Mouse (Mus musculus): ENCODE measurements around the gene Slc10a4. TPM values are rescaled to one million over a fixed set of nuclear protein-coding genes. Genes with fewer than 3 reads are reported as not detected.

The Slc10a4 gene
- polyA plus RNA-seq (2015; fragmentation: Nextera tagmentation; extraction: Ambion mirVana): 29.3 and 36.2 TPM in 2 replicates

GRCm38 (mm10) chr5:73006784-73007581, at the start of gene Slc10a4:
TSS of gene Slc10a4 (plus strand) at chr5:73006883.
- peak within 1 kb of the TSS; percentile 35 for H3K9ac ChIP-seq
- peaks cover 5% of the 10 kb centered on the region; the same call in 1 of the 2 replicates for H3K27me3 ChIP-seq
- H3K4me2 ChIP-seq: peak within 1 kb of the TSS; percentile 65
- H3K9me3 ChIP-seq: no peaks in the 10 kb centered on the region
- ATAC-seq (ENCODE audit: low FRiP score, low read depth): peak; percentile 82
- peak within 1 kb of the TSS; percentile 48 for H3K4me3 ChIP-seq
- H3K27ac ChIP-seq (replicated peaks): no peak within 1 kb of the TSS
- peaks cover 8% of the 10 kb centered on the region; the same call in 1 of the 2 replicates for H3K4me1 ChIP-seq (replicated peaks)
- H3K36me3 ChIP-seq: no peaks in the 10 kb centered on the region
- WGBS: 5% methylated on average over 65 of the region's 65 CpGs

DNA sequence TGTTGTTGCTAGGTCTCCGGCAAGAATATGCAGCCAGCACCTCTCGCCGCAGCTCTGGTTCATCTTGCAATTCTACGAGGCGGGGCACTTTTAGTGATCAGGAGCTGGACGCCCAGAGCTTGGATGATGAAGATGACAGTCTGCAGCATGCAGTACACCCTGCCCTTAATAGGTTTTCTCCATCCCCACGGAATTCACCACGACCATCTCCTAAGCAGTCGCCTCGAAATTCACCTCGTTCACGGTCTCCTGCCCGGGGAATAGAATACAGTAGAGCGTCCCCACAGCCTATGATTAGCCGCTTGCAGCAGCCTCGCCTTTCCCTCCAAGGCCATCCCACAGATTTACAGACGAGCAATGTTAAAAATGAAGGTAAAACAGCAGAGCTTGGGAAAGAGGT, 49.4 kb upstream of the Slc10a4 start:
- H3K27ac ChIP-seq (replicated peaks): no peak overlapping the region
- WGBS: 85% methylated on average over 17 of the region's 17 CpGs
- no peak overlapping the region for H3K9ac ChIP-seq
- no peak overlapping the region for H3K4me3 ChIP-seq
- H3K36me3 ChIP-seq: peaks cover 12% of the 10 kb centered on the region
- H3K4me1 ChIP-seq (replicated peaks): no peaks in the 10 kb centered on the region
- no peaks in the 10 kb centered on the region for H3K27me3 ChIP-seq
- no peak for ATAC-seq (ENCODE audit: low FRiP score, low read depth)
- H3K9me3 ChIP-seq: no peaks in the 10 kb centered on the region
- H3K4me2 ChIP-seq: no peak overlapping the region

GRCm38 (mm10) chr5:72960096-72960495, 46.6 kb upstream of the Slc10a4 start:
- Histone ChIP-seq H3K27me3 (no peaks in the 10 kb centered on the region), H3K4me2 (no peak overlapping the region), H3K27ac (replicated peaks) (no peak overlapping the region), H3K9me3 (no peaks in the 10 kb centered on the region), H3K4me1 (replicated peaks) (no peaks in the 10 kb centered on the region), H3K9ac (no peak overlapping the region), H3K36me3 (peaks cover 15% of the 10 kb centered on the region), H3K4me3 (no peak overlapping the region)
- ATAC-seq (ENCODE audit: low FRiP score, low read depth): no peak
- WGBS: 83% methylated on average over 6 of the region's 6 CpGs

- H3K4me1 ChIP-seq (replicated peaks): no peaks in the 10 kb centered on the region
- H3K9ac ChIP-seq: no peak overlapping the region
- no peak overlapping the region for H3K4me2 ChIP-seq
- H3K27ac ChIP-seq (replicated peaks): no peak overlapping the region
- H3K27me3 ChIP-seq: no peaks in the 10 kb centered on the region
- H3K4me3 ChIP-seq: no peak overlapping the region
- H3K9me3 ChIP-seq: no peaks in the 10 kb centered on the region
- H3K36me3 ChIP-seq: peaks cover 12% of the 10 kb centered on the region
- WGBS: 89% methylated on average over 3 of the region's 3 CpGs
- ATAC-seq (ENCODE audit: low FRiP score, low read depth): no peak
Observed at GRCm38 (mm10) chr5:72965706-72966105, 41.0 kb upstream of the Slc10a4 start.

DNA sequence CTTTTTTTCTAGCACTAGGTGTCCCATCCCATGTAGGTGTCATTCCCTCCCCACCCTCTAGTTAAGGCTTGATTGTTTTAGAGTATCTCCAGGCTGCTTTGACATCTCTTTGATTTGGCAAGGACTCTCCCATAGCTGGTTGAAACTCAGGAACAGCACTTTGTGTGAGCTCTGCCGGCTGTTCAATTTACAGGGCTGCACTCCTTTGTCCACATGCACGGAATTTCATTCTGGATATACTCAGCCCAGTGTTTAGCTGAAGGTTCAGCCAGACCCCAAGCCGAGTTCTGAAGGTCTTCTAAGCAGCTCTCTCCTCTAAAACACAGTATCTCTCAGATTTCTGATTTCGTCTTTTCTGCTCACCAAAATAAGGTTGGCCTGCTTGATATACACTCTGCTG, 34.2 kb upstream of the Slc10a4 start:
- no peak for ATAC-seq (ENCODE audit: low FRiP score, low read depth)
- Histone ChIP-seq H3K4me2 (no peak overlapping the region), H3K27ac (replicated peaks) (no peak overlapping the region), H3K4me3 (no peak overlapping the region), H3K27me3 (no peaks in the 10 kb centered on the region), H3K4me1 (replicated peaks) (no peaks in the 10 kb centered on the region), H3K9me3 (no peaks in the 10 kb centered on the region), H3K36me3 (peaks cover 40% of the 10 kb centered on the region), H3K9ac (no peak overlapping the region)
- WGBS: 78% methylated on average over 4 of the region's 4 CpGs

- no peak overlapping the region for H3K27ac ChIP-seq (replicated peaks)
- WGBS: 73% methylated on average over 5 of the region's 5 CpGs
- no peaks in the 10 kb centered on the region for H3K4me1 ChIP-seq (replicated peaks)
- H3K9me3 ChIP-seq: no peaks in the 10 kb centered on the region
- H3K4me2 ChIP-seq: no peak overlapping the region
- H3K4me3 ChIP-seq: no peak overlapping the region
- peaks cover 40% of the 10 kb centered on the region for H3K36me3 ChIP-seq
- H3K9ac ChIP-seq: no peak overlapping the region
- H3K27me3 ChIP-seq: no peaks in the 10 kb centered on the region
- no peak for ATAC-seq (ENCODE audit: low FRiP score, low read depth)
Observed at GRCm38 (mm10) chr5:72972934-72973333, 33.7 kb upstream of the Slc10a4 start.

- no peak within 1 kb of the TSS for H3K4me2 ChIP-seq
- no peaks in the 10 kb centered on the region for H3K9me3 ChIP-seq
- H3K27me3 ChIP-seq: no peaks in the 10 kb centered on the region
- H3K4me3 ChIP-seq: no peak within 1 kb of the TSS
- WGBS: 95% methylated on average over 7 of the region's 7 CpGs
- H3K4me1 ChIP-seq (replicated peaks): no peaks in the 10 kb centered on the region
- peaks cover 39% of the 10 kb centered on the region for H3K36me3 ChIP-seq
- H3K27ac ChIP-seq (replicated peaks): no peak within 1 kb of the TSS
- peak; percentile 27; the same call in 1 of the 2 replicates for ATAC-seq (ENCODE audit: low FRiP score, low read depth)
- H3K9ac ChIP-seq: no peak within 1 kb of the TSS
Observed at GRCm38 (mm10) chr5:72974602-72975001, 32.1 kb upstream of the Slc10a4 start, which contains the start of gene Gm10135. TSS of gene Gm10135 (minus strand) at chr5:72974702.

DNA sequence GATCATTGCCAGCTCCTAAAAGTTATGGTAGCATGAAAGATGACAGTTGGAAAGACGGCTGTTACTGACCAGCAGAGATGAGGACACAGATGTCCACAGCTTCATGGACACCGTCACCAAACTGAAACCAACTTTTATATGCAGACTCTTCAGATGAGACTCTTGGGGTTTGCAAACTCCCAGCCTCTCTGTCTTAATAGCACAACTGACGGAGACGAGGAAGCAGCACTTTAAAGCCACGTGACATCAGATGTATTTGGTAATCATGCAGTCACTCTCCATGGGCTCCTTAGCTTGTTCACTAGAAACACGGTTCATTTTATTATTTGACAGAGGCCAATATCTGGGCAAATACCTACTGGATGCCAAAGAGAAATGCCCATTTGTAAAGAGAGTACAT, 30.7 kb upstream of the Slc10a4 start:
- Histone ChIP-seq H3K27me3 (no peaks in the 10 kb centered on the region), H3K9ac (no peak overlapping the region), H3K9me3 (no peaks in the 10 kb centered on the region), H3K4me1 (replicated peaks) (no peaks in the 10 kb centered on the region), H3K4me2 (no peak overlapping the region), H3K36me3 (peaks cover 40% of the 10 kb centered on the region), H3K27ac (replicated peaks) (no peak overlapping the region), H3K4me3 (no peak overlapping the region)
- 87% methylated on average over 6 of the region's 6 CpGs for WGBS
- no peak for ATAC-seq (ENCODE audit: low FRiP score, low read depth)

DNA sequence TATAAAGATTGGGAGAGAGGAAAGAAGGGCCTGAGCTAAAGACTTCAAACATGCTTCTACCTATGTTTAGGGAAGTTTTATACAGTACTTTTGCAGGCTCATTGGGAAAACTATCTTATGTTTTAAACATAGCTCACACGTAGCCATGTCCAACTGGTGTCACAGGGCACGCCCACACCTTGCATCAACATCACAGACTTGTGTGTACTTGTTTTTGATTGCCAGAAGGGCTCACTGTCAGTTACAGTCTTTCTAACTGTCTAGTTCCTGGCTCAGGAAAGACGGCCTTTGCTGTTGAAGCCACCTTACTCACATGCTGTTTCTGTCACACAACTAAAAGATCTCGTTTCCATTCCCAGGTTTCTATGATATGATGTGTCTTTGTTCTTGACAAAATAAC, 30.1 kb upstream of the Slc10a4 start:
- Histone ChIP-seq H3K4me1 (replicated peaks) (no peaks in the 10 kb centered on the region), H3K27ac (replicated peaks) (no peak overlapping the region), H3K9ac (no peak overlapping the region), H3K36me3 (peaks cover 40% of the 10 kb centered on the region), H3K9me3 (no peaks in the 10 kb centered on the region), H3K4me3 (no peak overlapping the region), H3K4me2 (no peak overlapping the region), H3K27me3 (no peaks in the 10 kb centered on the region)
- no peak for ATAC-seq (ENCODE audit: low FRiP score, low read depth)
- 88% methylated on average over 4 of the region's 4 CpGs for WGBS

DNA sequence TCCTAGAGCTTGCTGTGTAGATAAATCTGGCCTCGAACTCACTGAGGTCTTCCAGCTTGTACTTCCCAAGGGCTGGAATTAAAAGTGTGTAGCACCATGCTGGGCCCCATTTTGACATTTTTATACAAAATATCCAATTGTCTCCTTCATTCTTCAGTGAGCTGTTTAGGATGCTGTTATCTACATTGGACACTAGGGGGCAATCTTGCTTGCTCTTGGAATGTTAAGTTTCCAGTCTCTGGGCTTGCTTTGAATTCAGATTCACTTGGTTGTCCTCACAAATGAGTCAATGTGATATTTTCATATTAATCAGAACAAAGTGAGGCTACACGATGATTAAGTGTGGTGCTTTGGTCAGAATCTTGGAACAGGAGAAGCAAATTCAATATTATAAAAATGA, 22.6 kb upstream of the Slc10a4 start:
- Histone ChIP-seq H3K27me3 (no peaks in the 10 kb centered on the region), H3K9ac (no peak overlapping the region), H3K4me1 (replicated peaks) (no peaks in the 10 kb centered on the region), H3K9me3 (no peaks in the 10 kb centered on the region), H3K4me3 (no peak overlapping the region), H3K4me2 (no peak overlapping the region), H3K27ac (replicated peaks) (no peak overlapping the region), H3K36me3 (0 out of 2 replicates have a peak, but pooled peaks cover 6% of the 10 kb centered on the region)
- 11% methylated on average over 2 of the region's 2 CpGs for WGBS
- ATAC-seq (ENCODE audit: low FRiP score, low read depth): no peak

GRCm38 (mm10) chr5:72987786-72988185, 18.9 kb upstream of the Slc10a4 start:
- Histone ChIP-seq H3K36me3 (no peaks in the 10 kb centered on the region), H3K4me1 (replicated peaks) (no peaks in the 10 kb centered on the region), H3K4me2 (no peak overlapping the region), H3K9ac (no peak overlapping the region), H3K4me3 (no peak overlapping the region), H3K27ac (replicated peaks) (no peak overlapping the region), H3K9me3 (no peaks in the 10 kb centered on the region), H3K27me3 (no peaks in the 10 kb centered on the region)
- 90% methylated on average over 7 of the region's 7 CpGs for WGBS
- no peak for ATAC-seq (ENCODE audit: low FRiP score, low read depth)

GRCm38 (mm10) chr5:72989756-72990155, 16.9 kb upstream of the Slc10a4 start:
- Histone ChIP-seq H3K4me1 (replicated peaks) (no peaks in the 10 kb centered on the region), H3K27ac (replicated peaks) (no peak overlapping the region), H3K36me3 (no peaks in the 10 kb centered on the region), H3K27me3 (no peaks in the 10 kb centered on the region), H3K9ac (no peak overlapping the region), H3K9me3 (no peaks in the 10 kb centered on the region), H3K4me2 (no peak overlapping the region), H3K4me3 (no peak overlapping the region)
- ATAC-seq (ENCODE audit: low FRiP score, low read depth): no peak
- 58% methylated on average over 8 of the region's 8 CpGs for WGBS

Measured in hindbrain, embryonic 15.5 days (tissue).